Mouse (Mus musculus) erythroblast, embryonic 14.5 days (primary cell): ENCODE data around the gene Zfp955a.
"Not testable (repeated sequence)": the region's sequence is repeated elsewhere in the genome, so short reads cannot be mapped to it uniquely, and the experiment has no call there.

Source experiments
- GATA1 ChIP-seq: IDR thresholded peaks from 2 replicates; pipeline ENCODE4 v1.6.1; 2012; ENCODE audit warnings: low read length, inconsistent platforms, mixed read lengths
- TAL1 ChIP-seq: IDR thresholded peaks from 3 replicates; pipeline ENCODE4 v1.6.1; 2012; ENCODE audit warnings: low read length, inconsistent platforms, mixed read lengths

- not testable (repeated sequence) for TF ChIP-seq TAL1, GATA1
Measured at GRCm38 (mm10) chr17:33191002-33191401, 63.9 kb downstream of the Zfp955a start, which contains the start of gene Olfr239.
